Mouse (Mus musculus): Measurements from ENCODE around the gene Aldh18a1. TPM values are rescaled to one million over a fixed set of nuclear protein-coding genes. Genes with fewer than 3 reads are reported as not detected.

Gene Aldh18a1
- polyA plus RNA-seq, 1 experiment from 2014 or later, result 45.5 TPM

DNA sequence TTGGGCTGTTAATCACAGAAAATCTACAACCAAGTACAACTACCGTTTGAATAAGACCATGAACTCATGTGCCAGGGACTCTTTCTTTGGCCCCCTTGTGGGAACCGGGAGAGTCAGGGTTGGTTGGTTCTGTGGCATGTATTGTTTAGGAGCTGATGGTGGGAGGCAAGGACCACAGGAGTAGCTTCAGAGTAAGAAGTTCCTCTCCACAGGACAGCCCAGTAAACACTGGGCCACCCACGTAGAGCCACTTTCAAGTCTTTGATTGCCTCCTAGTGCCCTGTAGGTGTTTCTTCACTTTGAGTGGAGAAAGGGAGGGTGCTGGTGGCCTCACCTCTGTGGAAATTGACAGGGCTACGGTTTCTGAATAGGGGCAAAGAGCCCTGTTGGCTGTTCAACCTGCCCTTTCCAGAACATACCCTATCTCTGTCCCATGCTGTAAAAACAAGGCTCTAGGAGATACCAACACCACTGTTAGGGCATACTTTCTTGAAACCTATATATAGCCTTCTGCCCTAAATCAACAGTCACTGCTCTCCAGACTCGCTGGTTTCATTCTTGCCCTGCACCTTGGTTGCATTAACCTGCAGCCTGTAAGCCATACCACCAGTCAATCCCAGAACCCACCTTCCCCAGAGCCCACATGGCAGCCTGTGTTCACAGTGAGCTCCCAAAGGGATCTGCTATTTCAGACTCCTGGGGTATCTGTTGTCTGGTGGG, 39.3 kb downstream of the Aldh18a1 start:
- Histone ChIP-seq H3K9me3 (ENCODE audit: control insufficient read depth, low read length) (no peaks in the 10 kb centered on the region), H3K27ac (no peak overlapping the region), H3K27me3 (ENCODE audit: control insufficient read depth, insufficient read depth, low read length) (no peaks in the 10 kb centered on the region), H3K4me2 (replicated peaks) (no peak overlapping the region), H3K9ac (no peak overlapping the region), H3K4me3 (replicated peaks; ENCODE audit: low read length) (no peak overlapping the region), H3K4me1 (replicated peaks; ENCODE audit: control insufficient read depth, insufficient read depth, low read length) (no peaks in the 10 kb centered on the region), H3K36me3 (replicated peaks; ENCODE audit: control insufficient read depth, insufficient read depth) (peaks cover 41% of the 10 kb centered on the region)
- no peak for ATAC-seq (ENCODE audit: low FRiP score)
- DNase-seq (ENCODE audit: low spot score), result no peak
- WGBS, result 29% methylated on average over 5 of the region's 5 CpGs

- Histone ChIP-seq H3K9ac (no peak overlapping the region), H3K4me2 (replicated peaks) (no peak overlapping the region), H3K36me3 (replicated peaks; ENCODE audit: control insufficient read depth, insufficient read depth) (peaks cover 35% of the 10 kb centered on the region), H3K27me3 (ENCODE audit: control insufficient read depth, insufficient read depth, low read length) (no peaks in the 10 kb centered on the region), H3K9me3 (ENCODE audit: control insufficient read depth, low read length) (no peaks in the 10 kb centered on the region), H3K4me3 (replicated peaks; ENCODE audit: low read length) (no peak overlapping the region), H3K4me1 (replicated peaks; ENCODE audit: control insufficient read depth, insufficient read depth, low read length) (no peaks in the 10 kb centered on the region), H3K27ac (no peak overlapping the region)
- DNase-seq (ENCODE audit: low spot score) (no peak), ATAC-seq (ENCODE audit: low FRiP score) (no peak)
- WGBS, result 78% methylated on average over 6 of the region's 6 CpGs
These were observed 39.9 kb downstream of the Aldh18a1 start for GRCm38 (mm10) chr19:40548386-40548785.

GRCm38 (mm10) chr19:40544856-40545255, 43.4 kb downstream of the Aldh18a1 start:
- Histone ChIP-seq H3K4me2 (replicated peaks) (no peak overlapping the region), H3K9ac (no peak overlapping the region), H3K9me3 (ENCODE audit: control insufficient read depth, low read length) (no peaks in the 10 kb centered on the region), H3K36me3 (replicated peaks; ENCODE audit: control insufficient read depth, insufficient read depth) (peaks cover 2% of the 10 kb centered on the region), H3K4me3 (replicated peaks; ENCODE audit: low read length) (no peak overlapping the region), H3K27me3 (ENCODE audit: control insufficient read depth, insufficient read depth, low read length) (no peaks in the 10 kb centered on the region), H3K27ac (no peak overlapping the region), H3K4me1 (replicated peaks; ENCODE audit: control insufficient read depth, insufficient read depth, low read length) (no peaks in the 10 kb centered on the region)
- 4% methylated on average over 3 of the region's 3 CpGs for WGBS
- peak; percentile 90 for ATAC-seq (ENCODE audit: low FRiP score)
- peak; percentile 90 for DNase-seq (ENCODE audit: low spot score)

- Histone ChIP-seq H3K9me3 (ENCODE audit: control insufficient read depth, low read length) (no peaks in the 10 kb centered on the region), H3K27ac (no peak overlapping the region), H3K9ac (no peak overlapping the region), H3K27me3 (ENCODE audit: control insufficient read depth, insufficient read depth, low read length) (no peaks in the 10 kb centered on the region), H3K4me1 (replicated peaks; ENCODE audit: control insufficient read depth, insufficient read depth, low read length) (no peaks in the 10 kb centered on the region), H3K36me3 (replicated peaks; ENCODE audit: control insufficient read depth, insufficient read depth) (no peaks in the 10 kb centered on the region), H3K4me2 (replicated peaks) (no peak overlapping the region), H3K4me3 (replicated peaks; ENCODE audit: low read length) (no peak overlapping the region)
- ATAC-seq (ENCODE audit: low FRiP score) (no peak), DNase-seq (ENCODE audit: low spot score) (no peak)
- WGBS, result 88% methylated on average over 7 of the region's 7 CpGs
These were observed 45.5 kb downstream of the Aldh18a1 start for GRCm38 (mm10) chr19:40542776-40543175.

GRCm38 (mm10) chr19:40536526-40536925, 51.7 kb downstream of the Aldh18a1 start:
- H3K9ac ChIP-seq, result no peak overlapping the region
- no peaks in the 10 kb centered on the region for H3K36me3 ChIP-seq (replicated peaks; ENCODE audit: control insufficient read depth, insufficient read depth)
- H3K9me3 ChIP-seq (ENCODE audit: control insufficient read depth, low read length), result no peaks in the 10 kb centered on the region
- no peaks in the 10 kb centered on the region for H3K4me1 ChIP-seq (replicated peaks; ENCODE audit: control insufficient read depth, insufficient read depth, low read length)
- ATAC-seq (ENCODE audit: low FRiP score) (no peak), DNase-seq (ENCODE audit: low spot score) (no peak)
- no peak overlapping the region for H3K27ac ChIP-seq
- H3K4me2 ChIP-seq (replicated peaks), result no peak overlapping the region
- H3K27me3 ChIP-seq (ENCODE audit: control insufficient read depth, insufficient read depth, low read length), result no peaks in the 10 kb centered on the region
- no peak overlapping the region for H3K4me3 ChIP-seq (replicated peaks; ENCODE audit: low read length)
- 91% methylated on average over 6 of the region's 6 CpGs for WGBS

DNA sequence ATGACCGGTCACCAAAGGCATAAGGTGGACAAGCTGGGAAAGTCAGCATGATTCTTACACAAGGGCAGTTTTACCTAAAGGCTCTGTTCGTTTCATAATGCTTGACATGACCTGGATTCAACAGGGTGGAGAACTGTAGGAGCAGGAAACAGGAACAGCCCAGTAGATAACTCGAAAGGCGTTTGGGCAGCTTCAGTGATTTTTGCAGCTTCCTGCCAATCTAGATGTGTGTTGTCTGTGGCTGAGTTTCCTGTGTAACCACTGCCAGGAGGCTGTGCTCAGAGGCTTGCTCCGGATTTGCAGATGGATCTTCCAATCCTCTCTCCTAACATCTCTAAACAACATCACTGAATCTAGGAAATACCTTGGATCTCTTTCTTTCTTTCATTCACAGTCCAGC, 55.7 kb downstream of the Aldh18a1 start:
- no peak for ATAC-seq (ENCODE audit: low FRiP score)
- WGBS, result 91% methylated on average over 5 of the region's 5 CpGs
- Histone ChIP-seq H3K4me3 (replicated peaks; ENCODE audit: low read length) (no peak overlapping the region), H3K27me3 (ENCODE audit: control insufficient read depth, insufficient read depth, low read length) (no peaks in the 10 kb centered on the region), H3K27ac (no peak overlapping the region), H3K4me1 (replicated peaks; ENCODE audit: control insufficient read depth, insufficient read depth, low read length) (no peaks in the 10 kb centered on the region), H3K9me3 (ENCODE audit: control insufficient read depth, low read length) (no peaks in the 10 kb centered on the region), H3K4me2 (replicated peaks) (no peak overlapping the region), H3K36me3 (replicated peaks; ENCODE audit: control insufficient read depth, insufficient read depth) (no peaks in the 10 kb centered on the region), H3K9ac (no peak overlapping the region)
- DNase-seq (ENCODE audit: low spot score), result no peak

- Histone ChIP-seq H3K4me3 (replicated peaks; ENCODE audit: low read length) (no peak overlapping the region), H3K27me3 (ENCODE audit: control insufficient read depth, insufficient read depth, low read length) (no peaks in the 10 kb centered on the region), H3K4me2 (replicated peaks) (no peak overlapping the region), H3K27ac (no peak overlapping the region), H3K9me3 (ENCODE audit: control insufficient read depth, low read length) (no peaks in the 10 kb centered on the region), H3K36me3 (replicated peaks; ENCODE audit: control insufficient read depth, insufficient read depth) (no peaks in the 10 kb centered on the region), H3K9ac (no peak overlapping the region), H3K4me1 (replicated peaks; ENCODE audit: control insufficient read depth, insufficient read depth, low read length) (no peaks in the 10 kb centered on the region)
- WGBS, result 95% methylated on average over 2 of the region's 2 CpGs
- DNase-seq (ENCODE audit: low spot score) (no peak), ATAC-seq (ENCODE audit: low FRiP score) (no peak)
These were observed 57.9 kb downstream of the Aldh18a1 start for GRCm38 (mm10) chr19:40530323-40530722.

GRCm38 (mm10) chr19:40528254-40528653, 60.0 kb downstream of the Aldh18a1 start:
- no peaks in the 10 kb centered on the region for H3K36me3 ChIP-seq (replicated peaks; ENCODE audit: control insufficient read depth, insufficient read depth)
- DNase-seq (ENCODE audit: low spot score) (no peak), ATAC-seq (ENCODE audit: low FRiP score) (no peak)
- H3K9ac ChIP-seq, result no peak overlapping the region
- no peak overlapping the region for H3K27ac ChIP-seq
- no peak overlapping the region for H3K4me2 ChIP-seq (replicated peaks)
- H3K4me3 ChIP-seq (replicated peaks; ENCODE audit: low read length), result no peak overlapping the region
- no peaks in the 10 kb centered on the region for H3K9me3 ChIP-seq (ENCODE audit: control insufficient read depth, low read length)
- no peaks in the 10 kb centered on the region for H3K4me1 ChIP-seq (replicated peaks; ENCODE audit: control insufficient read depth, insufficient read depth, low read length)
- H3K27me3 ChIP-seq (ENCODE audit: control insufficient read depth, insufficient read depth, low read length), result no peaks in the 10 kb centered on the region

GRCm38 (mm10) chr19:40526367-40527014, 61.8 kb downstream of the Aldh18a1 start:
- no peak for DNase-seq (ENCODE audit: low spot score)
- no peak overlapping the region for H3K27ac ChIP-seq
- H3K9me3 ChIP-seq (ENCODE audit: control insufficient read depth, low read length), result no peaks in the 10 kb centered on the region
- no peak overlapping the region for H3K9ac ChIP-seq
- no peak overlapping the region for H3K4me3 ChIP-seq (replicated peaks; ENCODE audit: low read length)
- H3K4me1 ChIP-seq (replicated peaks; ENCODE audit: control insufficient read depth, insufficient read depth, low read length), result no peaks in the 10 kb centered on the region
- 87% methylated on average over 9 of the region's 9 CpGs for WGBS
- no peak overlapping the region for H3K4me2 ChIP-seq (replicated peaks)
- no peaks in the 10 kb centered on the region for H3K36me3 ChIP-seq (replicated peaks; ENCODE audit: control insufficient read depth, insufficient read depth)
- H3K27me3 ChIP-seq (ENCODE audit: control insufficient read depth, insufficient read depth, low read length), result no peaks in the 10 kb centered on the region
- no peak for ATAC-seq (ENCODE audit: low FRiP score)

All from hindbrain, embryonic 14.5 days (tissue).